Mouse (Mus musculus) MEL (cell line): ENCODE measurements around the gene Sox12. TPM values are rescaled to one million over a fixed set of nuclear protein-coding genes. Genes with fewer than 3 reads are reported as not detected.

Experiments used
- DNase-seq: peaks from one replicate; pipeline ENCODE4 v3.0.0; 2011; ENCODE audit warnings: low read depth, low spot score
- H3K27ac ChIP-seq: 2 replicates; pipeline ENCODE4 v1.5.1; 2012; ENCODE audit warnings: low read depth, mild to moderate bottlenecking, control low read depth, low read length, moderate library complexity; ENCODE audit not compliant: control insufficient read depth
- H3K27me3 ChIP-seq, 2 experiments: fragments of 150-350 bp in 1 of 2; sonication (generic) in 1 of 2; 2 replicates each; pipeline ENCODE4 v1.6.1; 2012; ENCODE audit warnings: low read length in 2 of 2, mild to moderate bottlenecking in 2 of 2, improper control_type of control experiment in 1 of 2, moderate library complexity in 1 of 2; ENCODE audit not compliant: insufficient read depth in 2 of 2, control insufficient read depth in 1 of 2
- H3K36me3 ChIP-seq, 2 experiments: 2 replicates each; pipeline ENCODE4 v1.6.1; 2012 to 2014; ENCODE audit warnings: low read length in 2 of 2, improper control_type of control experiment in 1 of 2, inconsistent platforms in 1 of 2, mild to moderate bottlenecking in 1 of 2; ENCODE audit not compliant: insufficient read depth in 2 of 2, control insufficient read depth in 1 of 2
- H3K4me1 ChIP-seq, 2 experiments: fragments of 150-350 bp in 1 of 2; sonication (generic) in 1 of 2; 2 replicates each; pipeline ENCODE4 v1.6.1; 2012; ENCODE audit warnings: low read length in 2 of 2, improper control_type of control experiment in 1 of 2, mild to moderate bottlenecking in 1 of 2; ENCODE audit not compliant: insufficient read depth in 2 of 2, control insufficient read depth in 1 of 2
- H3K4me3 ChIP-seq, 2 experiments: fragments of 150-350 bp in 1 of 2; sonication (generic) in 1 of 2; 2 replicates each; pipeline ENCODE4 v1.5.1; 2012; ENCODE audit warnings: low read depth in 2 of 2, low read length in 2 of 2, mild to moderate bottlenecking in 2 of 2, moderate library complexity in 2 of 2, control low read depth in 1 of 2, improper control_type of control experiment in 1 of 2; ENCODE audit not compliant: control insufficient read depth in 1 of 2, insufficient read depth in 1 of 2
- H3K79me2 ChIP-seq: 2 replicates; pipeline ENCODE4 v1.6.1; 2012; ENCODE audit warnings: mild to moderate bottlenecking, low read length, moderate library complexity; ENCODE audit not compliant: control insufficient read depth, poor library complexity, insufficient read depth
- H3K9ac ChIP-seq: 2 replicates; pipeline ENCODE4 v1.6.1; 2012; ENCODE audit warnings: low read depth, mild to moderate bottlenecking, control low read depth, low read length, moderate library complexity; ENCODE audit not compliant: control insufficient read depth, poor library complexity, severe bottlenecking
- H3K9me3 ChIP-seq: fragments of 150-350 bp; sonication (generic); replicated peaks from 2 replicates; pipeline ENCODE4 v1.6.1; 2012; ENCODE audit warnings: mild to moderate bottlenecking, low read length, improper control_type of control experiment, moderate library complexity; ENCODE audit not compliant: insufficient read depth
- BHLHE40 ChIP-seq: IDR thresholded peaks from 2 replicates; pipeline ENCODE4 v1.6.1; 2012; ENCODE audit warnings: low read depth, mild to moderate bottlenecking, inconsistent platforms, low read length, improper control_type of control experiment, borderline replicate concordance
- CHD1 ChIP-seq: IDR thresholded peaks from 2 replicates; pipeline ENCODE4 v1.6.1; 2012; ENCODE audit warnings: low read depth, mild to moderate bottlenecking, inconsistent platforms, low read length, improper control_type of control experiment
- CHD2 ChIP-seq: IDR thresholded peaks from 2 replicates; pipeline ENCODE4 v1.6.1; 2011; ENCODE audit warnings: low read length, improper control_type of control experiment
- CTCF ChIP-seq, 3 experiments: IDR thresholded peaks in 2 of 3; conservative IDR thresholded peaks in 1 of 3; 2 replicates each; pipeline ENCODE4 v1.5.1; 2011 to 2012; ENCODE audit warnings: low read length in 3 of 3, low read depth in 2 of 3, mild to moderate bottlenecking in 2 of 3, improper control_type of control experiment in 1 of 3, inconsistent platforms in 1 of 3, mixed read lengths in 1 of 3, moderate library complexity in 1 of 3; ENCODE audit not compliant: control insufficient read depth in 1 of 3, insufficient read depth in 1 of 3, poor library complexity in 1 of 3, severe bottlenecking in 1 of 3
- E2F4 ChIP-seq: IDR thresholded peaks from 2 replicates; pipeline ENCODE4 v1.6.1; 2011; ENCODE audit warnings: low read depth, low read length, improper control_type of control experiment, borderline replicate concordance
- ELF1 ChIP-seq: IDR thresholded peaks from 2 replicates; pipeline ENCODE4 v1.6.1; 2014; ENCODE audit warnings: low read depth, mild to moderate bottlenecking, inconsistent platforms, low read length, improper control_type of control experiment, moderate library complexity
- EP300 ChIP-seq, 2 experiments: IDR thresholded peaks; 2 replicates each; pipeline ENCODE4 v1.6.1; 2011; ENCODE audit warnings: improper control_type of control experiment in 2 of 2, low read length in 2 of 2, low read depth in 1 of 2, mild to moderate bottlenecking in 1 of 2
- ETS1 ChIP-seq: IDR thresholded peaks from 2 replicates; pipeline ENCODE4 v1.6.1; 2012; ENCODE audit warnings: low read depth, mild to moderate bottlenecking, inconsistent platforms, low read length, improper control_type of control experiment, moderate library complexity
- GABPA ChIP-seq: IDR thresholded peaks from 2 replicates; pipeline ENCODE4 v1.6.1; 2012; ENCODE audit warnings: low read depth, mild to moderate bottlenecking, inconsistent platforms, low read length, improper control_type of control experiment, moderate library complexity
- GATA1 ChIP-seq: IDR thresholded peaks from 2 replicates; pipeline ENCODE4 v1.6.1; 2011; ENCODE audit warnings: low read depth, low read length, improper control_type of control experiment
- HCFC1 ChIP-seq: IDR thresholded peaks from 2 replicates; pipeline ENCODE4 v1.6.1; 2012; ENCODE audit warnings: low read depth, mild to moderate bottlenecking, inconsistent platforms, low read length, improper control_type of control experiment, moderate library complexity
- JUND ChIP-seq: IDR thresholded peaks from 2 replicates; pipeline ENCODE4 v1.6.1; 2011; ENCODE audit warnings: low read depth, mild to moderate bottlenecking, improper control_type of control experiment, low read length
- KAT2A ChIP-seq: conservative IDR thresholded peaks from 2 replicates; pipeline ENCODE4 v1.6.1; 2012; ENCODE audit warnings: low read depth, low read length, improper control_type of control experiment, inconsistent platforms
- MAX ChIP-seq: IDR thresholded peaks from 2 replicates; pipeline ENCODE4 v1.6.1; 2011; ENCODE audit warnings: low read length, improper control_type of control experiment
- MAZ ChIP-seq: IDR thresholded peaks from 2 replicates; pipeline ENCODE4 v1.6.1; 2012; ENCODE audit warnings: low read depth, mild to moderate bottlenecking, inconsistent platforms, low read length, improper control_type of control experiment
- MEF2A ChIP-seq: IDR thresholded peaks from 2 replicates; pipeline ENCODE4 v1.6.1; 2014; ENCODE audit warnings: low read depth, mild to moderate bottlenecking, inconsistent platforms, low read length, improper control_type of control experiment; ENCODE audit not compliant: poor library complexity, insufficient replicate concordance, severe bottlenecking; ENCODE audit errors: extremely low read depth
- MXI1 ChIP-seq: IDR thresholded peaks from 2 replicates; pipeline ENCODE4 v1.6.1; 2011; ENCODE audit warnings: mild to moderate bottlenecking, low read depth, low read length, improper control_type of control experiment
- MYB ChIP-seq: IDR thresholded peaks from 2 replicates; pipeline ENCODE4 v1.6.1; 2011; ENCODE audit warnings: mild to moderate bottlenecking, low read depth, low read length, improper control_type of control experiment
- MYC ChIP-seq: IDR thresholded peaks from 2 replicates; pipeline ENCODE4 v1.6.1; 2011; ENCODE audit warnings: low read depth, mild to moderate bottlenecking, low read length, improper control_type of control experiment, moderate library complexity
- NELFE ChIP-seq: IDR thresholded peaks from 2 replicates; pipeline ENCODE4 v1.6.1; 2011; ENCODE audit warnings: low read depth, low read length, improper control_type of control experiment
- NRF1 ChIP-seq: IDR thresholded peaks from 2 replicates; pipeline ENCODE4 v1.6.1; 2014; ENCODE audit warnings: low read depth, mild to moderate bottlenecking, inconsistent platforms, low read length, improper control_type of control experiment, moderate library complexity; ENCODE audit not compliant: poor library complexity, insufficient read depth, severe bottlenecking
- POLR2A ChIP-seq, 2 experiments: IDR thresholded peaks; 2 replicates each; pipeline ENCODE4 v1.6.1; 2011 to 2012; ENCODE audit warnings: low read length in 2 of 2, mild to moderate bottlenecking in 2 of 2, control low read depth in 1 of 2, improper control_type of control experiment in 1 of 2, low read depth in 1 of 2, moderate library complexity in 1 of 2; ENCODE audit not compliant: control insufficient read depth in 1 of 2, insufficient read depth in 1 of 2, poor library complexity in 1 of 2
- POLR2AphosphoS2 ChIP-seq: IDR thresholded peaks from 2 replicates; pipeline ENCODE4 v1.6.1; 2011; ENCODE audit warnings: low read length, improper control_type of control experiment
- POLR2AphosphoS5 ChIP-seq: IDR thresholded peaks from 2 replicates; pipeline ENCODE4 v1.6.1; 2012; ENCODE audit warnings: low read depth, borderline replicate concordance, mild to moderate bottlenecking, inconsistent platforms, low read length, moderate library complexity, mixed read lengths
- RCOR1 ChIP-seq: IDR thresholded peaks from 2 replicates; pipeline ENCODE4 v1.6.1; 2012; ENCODE audit warnings: low read depth, mild to moderate bottlenecking, inconsistent platforms, low read length, improper control_type of control experiment
- SIN3A ChIP-seq: IDR thresholded peaks from 2 replicates; pipeline ENCODE4 v1.6.1; 2012; ENCODE audit warnings: low read length, improper control_type of control experiment, inconsistent platforms
- SMC3 ChIP-seq: IDR thresholded peaks from 2 replicates; pipeline ENCODE4 v1.6.1; 2011; ENCODE audit warnings: low read depth, low read length, improper control_type of control experiment
- TAL1 ChIP-seq: IDR thresholded peaks from 2 replicates; pipeline ENCODE4 v1.6.1; 2012; ENCODE audit warnings: mild to moderate bottlenecking, inconsistent platforms, low read length, moderate library complexity, mixed read lengths
- TBP ChIP-seq: IDR thresholded peaks from 2 replicates; pipeline ENCODE4 v1.8.0; 2011; ENCODE audit warnings: low read depth, low read length, improper control_type of control experiment
- TCF12 ChIP-seq: IDR thresholded peaks from 2 replicates; pipeline ENCODE4 v1.6.1; 2014; ENCODE audit warnings: low read depth, mild to moderate bottlenecking, inconsistent platforms, low read length, improper control_type of control experiment, moderate library complexity
- UBTF ChIP-seq: IDR thresholded peaks from 2 replicates; pipeline ENCODE4 v1.6.1; 2012; ENCODE audit warnings: low read depth, mild to moderate bottlenecking, inconsistent platforms, low read length, improper control_type of control experiment, moderate library complexity, borderline replicate concordance; ENCODE audit not compliant: insufficient read depth
- USF1 ChIP-seq: IDR thresholded peaks from 2 replicates; pipeline ENCODE4 v1.6.1; 2014; ENCODE audit warnings: low read depth, mild to moderate bottlenecking, inconsistent platforms, low read length, improper control_type of control experiment, moderate library complexity
- USF2 ChIP-seq, 2 experiments: IDR thresholded peaks; 2 replicates each; pipeline ENCODE4 v1.6.1; 2011 to 2012; ENCODE audit warnings: improper control_type of control experiment in 2 of 2, low read length in 2 of 2, borderline replicate concordance in 1 of 2, inconsistent platforms in 1 of 2, low read depth in 1 of 2, mild to moderate bottlenecking in 1 of 2; ENCODE audit not compliant: insufficient read depth in 1 of 2
- ZC3H11A ChIP-seq: IDR thresholded peaks from 2 replicates; pipeline ENCODE4 v1.6.1; 2012; ENCODE audit warnings: low read depth, mild to moderate bottlenecking, inconsistent platforms, low read length, improper control_type of control experiment
- ZKSCAN1 ChIP-seq: IDR thresholded peaks from 2 replicates; pipeline ENCODE4 v1.6.1; 2012; ENCODE audit warnings: low read depth, mild to moderate bottlenecking, inconsistent platforms, low read length, improper control_type of control experiment, moderate library complexity
- ZMIZ1 ChIP-seq: IDR thresholded peaks from 2 replicates; pipeline ENCODE4 v1.6.1; 2012; ENCODE audit warnings: low read depth, mild to moderate bottlenecking, inconsistent platforms, low read length, improper control_type of control experiment, moderate library complexity
- ZNF384 ChIP-seq: IDR thresholded peaks from 2 replicates; pipeline ENCODE4 v1.6.1; 2012; ENCODE audit warnings: low read depth, mild to moderate bottlenecking, inconsistent platforms, low read length, improper control_type of control experiment
- polyA plus RNA-seq, 2 experiments: library from polyadenylated mRNA; stranded (reverse) in 1 of 2; unstranded in 1 of 2; fragments of >175 nt in 1 of 2; fragments of >200 nt in 1 of 2; gene quantifications; 2 replicates each; pipeline versions ENCODE4 v1.2.1 to v1.2.4; 2012; ENCODE audit warnings: low replicate concordance in 2 of 2, low read depth in 1 of 2; ENCODE audit not compliant: insufficient read length in 2 of 2, insufficient read depth in 1 of 2, missing spikeins in 1 of 2
- total RNA-seq: library from RNA; depleted of rRNA; stranded (reverse); fragments of 300-350 nt; gene quantifications from 2 replicates; pipeline ENCODE4 v1.2.3, GENCODE M21; 2012

The Sox12 gene
- total and polyA plus RNA-seq, 3 experiments = 1.5 to 24.7 TPM; not detected in 1

GRCm38 (mm10) chr2:152372104-152372503 lies 25.8 kb downstream of the Sox12 start:
- Histone ChIP-seq H3K27me3 (no peaks in the 10 kb centered on the region), H3K4me1 (peaks cover 9 to 15% of the 10 kb centered on the region in 2 experiments), H3K36me3 (peaks cover 0 to 11% of the 10 kb centered on the region in 2 experiments; a peak in 2 of 4 replicates), H3K9ac (peak overlapping the region; percentile 15), H3K9me3 (no peaks in the 10 kb centered on the region), H3K79me2 (no peaks in the 10 kb centered on the region), H3K4me3 (peak overlapping the region; percentile 29 to 58), H3K27ac (peak overlapping the region; percentile 77)
- DNase-seq = peak; percentile 91
- TF ChIP-seq TCF12 (peak; percentile 81), NELFE (no peak), MEF2A (no peak), ZC3H11A (no peak), ZMIZ1 (no peak), BHLHE40 (peak; percentile 74; the same call in 1 of the 2 replicates), UBTF (no peak), SIN3A (peak; percentile 91), POLR2AphosphoS2 (no peak), CHD2 (no peak), MYC (0 out of 2 replicates have a peak, but pooled peaks have one; percentile 12), SMC3 (no peak), CTCF (IDR thresholded peaks at IDR 0.05 in 2 of 3, conservative IDR thresholded peaks at IDR 0.05 in 1 of 3; ENCODE audit: control insufficient read depth in 1 of 3, insufficient read depth in 1 of 3, low read depth in 2 of 3, low read length in 3 of 3, poor library complexity in 1 of 3, severe bottlenecking in 1 of 3) (no peak), KAT2A (no peak; the same call in 1 of the 2 replicates), GABPA (no peak), E2F4 (no peak), TBP (0 out of 2 replicates have a peak, but pooled peaks have one; percentile 9), MAX (peak; percentile 37), MAZ (no peak), MYB (no peak), JUND (no peak), HCFC1 (0 out of 2 replicates have a peak, but pooled peaks have one; percentile 29), GATA1 (peak; percentile 66), ELF1 (no peak), USF2 (IDR thresholded peaks at IDR 0.05; ENCODE audit: borderline replicate concordance in 1 of 2, insufficient read depth in 1 of 2, low read depth in 1 of 2, low read length in 2 of 2) (no peak), ZKSCAN1 (no peak), USF1 (peak; percentile 29; the same call in 1 of the 2 replicates), POLR2AphosphoS5 (no peak), RCOR1 (peak; percentile 79), EP300 (IDR thresholded peaks at IDR 0.05; ENCODE audit: low read depth in 1 of 2, low read length in 2 of 2) (peak; percentile 66 to 88), NRF1 (no peak), ETS1 (peak; percentile 100), TAL1 (0 out of 2 replicates have a peak, but pooled peaks have one; percentile 2), CHD1 (no peak), MXI1 (peak; percentile 50; the same call in 1 of the 2 replicates), ZNF384 (0 out of 2 replicates have a peak, but pooled peaks have one; percentile 12), POLR2A (IDR thresholded peaks at IDR 0.05; ENCODE audit: control insufficient read depth in 1 of 2, insufficient read depth in 1 of 2, low read depth in 1 of 2, low read length in 2 of 2, poor library complexity in 1 of 2) (no peak)
